Mouse (Mus musculus): Measurements from ENCODE around the gene Fam155a. TPM values are rescaled to one million over a fixed set of nuclear protein-coding genes. Genes with fewer than 3 reads are reported as not detected.
"Not testable (repeated sequence)": the region's sequence is repeated elsewhere in the genome, so short reads cannot be mapped to it uniquely, and the experiment has no call there.

The Fam155a gene
- 21.2 and 21.9 TPM in 2 replicates for polyA plus RNA-seq (2015; fragmentation: Nextera tagmentation; extraction: Ambion mirVana)

DNA sequence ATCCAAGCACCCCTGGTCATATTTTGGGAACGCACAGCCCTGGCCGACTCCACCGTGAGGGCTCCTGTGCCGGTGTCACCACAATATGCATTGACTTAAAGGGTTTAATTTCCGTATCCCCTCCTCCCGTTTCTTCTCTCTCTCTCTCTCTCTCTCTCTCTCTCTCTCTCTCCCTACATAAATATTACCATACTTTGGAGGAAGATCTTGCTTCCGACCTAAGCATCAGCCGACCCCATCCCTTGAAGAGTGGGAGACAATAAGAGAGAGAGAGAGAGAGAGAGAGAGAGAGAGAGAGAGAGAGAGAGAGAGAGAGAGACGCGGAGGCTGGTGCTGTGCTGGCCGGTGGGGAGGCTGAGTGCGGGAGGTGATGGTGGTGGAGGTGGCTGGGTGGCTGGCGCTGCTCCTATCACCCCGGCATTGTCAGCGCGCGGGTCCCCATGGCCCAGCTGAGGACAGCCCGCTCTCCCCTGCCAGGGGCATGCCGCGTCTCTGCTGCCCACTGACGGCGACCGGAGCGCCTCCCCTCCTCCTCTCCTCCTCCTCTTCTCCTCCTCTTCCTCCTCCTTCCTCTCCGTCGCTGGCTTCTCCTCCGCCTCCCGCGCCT is at the start of gene Fam155a:
TSS of gene Fam155a (minus strand) at position 163 of the 607 bp plus-strand sequence.
- Histone ChIP-seq H3K27me3 (peaks cover 5% of the 10 kb centered on the region; the same call in 1 of the 2 replicates), H3K9me3 (no peaks in the 10 kb centered on the region), H3K4me1 (replicated peaks) (peaks cover 33% of the 10 kb centered on the region), H3K9ac (replicated peaks) (peak within 1 kb of the TSS; percentile 76), H3K4me2 (replicated peaks) (peak within 1 kb of the TSS; percentile 79), H3K27ac (peak within 1 kb of the TSS; percentile 92), H3K36me3 (no peaks in the 10 kb centered on the region), H3K4me3 (replicated peaks) (peak within 1 kb of the TSS; percentile 84)
- whole genome bisulfite sequencing = 0% methylated on average over 25 of the region's 29 CpGs
- peak; percentile 84 for ATAC-seq

DNA sequence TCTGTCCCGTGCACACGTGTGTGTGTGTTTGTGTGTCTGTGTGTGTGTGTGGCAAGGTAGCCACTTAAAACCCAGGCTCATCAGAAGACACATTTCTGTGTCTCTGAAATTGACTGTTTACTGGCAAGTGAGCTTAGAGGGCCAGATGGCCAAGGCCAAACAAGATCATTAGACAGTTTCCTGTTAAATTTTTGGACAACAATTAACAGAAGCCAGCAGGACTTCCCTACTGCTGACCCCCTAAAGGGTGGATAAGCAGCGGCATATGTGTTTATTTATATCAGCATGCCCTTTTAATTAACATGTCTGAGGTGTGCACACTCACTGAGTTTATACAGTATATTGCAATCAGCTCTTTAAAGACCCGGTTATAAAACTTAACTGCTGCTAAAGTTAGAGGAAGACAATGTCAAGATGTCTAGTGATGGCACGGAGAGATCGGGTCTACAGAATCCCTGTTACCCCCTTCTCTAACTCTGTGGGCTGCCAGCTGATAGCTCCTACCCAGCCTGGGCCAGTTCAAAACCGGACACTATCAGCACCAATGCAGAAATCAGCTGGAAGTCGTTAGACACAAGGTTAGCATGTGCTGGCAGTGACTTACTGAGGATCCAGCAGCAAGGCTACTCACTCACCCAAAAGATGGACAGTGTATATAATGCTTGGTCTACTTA is 42.4 kb upstream of the Fam155a start:
- no peaks in the 10 kb centered on the region for H3K36me3 ChIP-seq
- no peaks in the 10 kb centered on the region for H3K9me3 ChIP-seq
- H3K9ac ChIP-seq (replicated peaks) = no peak overlapping the region
- no peaks in the 10 kb centered on the region for H3K27me3 ChIP-seq
- H3K27ac ChIP-seq = no peak overlapping the region
- no peak overlapping the region for H3K4me2 ChIP-seq (replicated peaks)
- H3K4me3 ChIP-seq (replicated peaks) = no peak overlapping the region
- ATAC-seq = no peak
- 84% methylated on average over 8 of the region's 8 CpGs for whole genome bisulfite sequencing
- H3K4me1 ChIP-seq (replicated peaks) = 0 out of 2 replicates have a peak, but pooled peaks cover 6% of the 10 kb centered on the region

DNA sequence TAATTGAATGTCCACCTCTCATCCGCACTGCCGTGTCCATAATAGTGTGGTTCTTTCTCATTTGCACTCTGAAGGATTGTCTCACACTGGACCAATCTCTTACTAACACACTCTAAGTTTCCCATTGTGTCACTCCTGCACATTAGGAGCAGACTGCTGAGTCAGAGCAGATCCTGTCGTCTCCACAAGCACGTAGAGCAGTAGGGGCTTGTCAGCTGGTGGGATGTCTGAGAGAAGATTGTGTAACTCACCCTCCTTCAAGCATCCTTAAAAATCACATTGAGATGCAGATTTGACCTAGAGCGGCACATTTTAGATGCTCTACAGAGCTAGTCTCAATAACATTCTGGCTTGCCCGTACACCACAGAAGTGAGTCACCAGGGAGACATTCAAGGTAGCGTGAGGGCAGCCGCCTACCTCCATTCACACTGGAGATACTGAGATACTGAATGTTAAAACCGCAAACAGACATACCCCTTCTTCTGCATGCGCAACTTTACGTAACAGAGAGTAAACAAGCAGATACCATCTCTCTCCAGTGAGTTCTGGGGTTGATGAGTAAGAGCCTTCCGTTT is 40.1 kb upstream of the Fam155a start:
- no peak overlapping the region for H3K9ac ChIP-seq (replicated peaks)
- H3K9me3 ChIP-seq = no peaks in the 10 kb centered on the region
- H3K4me1 ChIP-seq (replicated peaks) = no peaks in the 10 kb centered on the region
- H3K4me2 ChIP-seq (replicated peaks) = no peak overlapping the region
- no peaks in the 10 kb centered on the region for H3K27me3 ChIP-seq
- no peaks in the 10 kb centered on the region for H3K36me3 ChIP-seq
- 80% methylated on average over 12 of the region's 12 CpGs for WGBS
- H3K27ac ChIP-seq = no peak overlapping the region
- peak; percentile 27; the same call in 1 of the 2 replicates for ATAC-seq
- no peak overlapping the region for H3K4me3 ChIP-seq (replicated peaks)

DNA sequence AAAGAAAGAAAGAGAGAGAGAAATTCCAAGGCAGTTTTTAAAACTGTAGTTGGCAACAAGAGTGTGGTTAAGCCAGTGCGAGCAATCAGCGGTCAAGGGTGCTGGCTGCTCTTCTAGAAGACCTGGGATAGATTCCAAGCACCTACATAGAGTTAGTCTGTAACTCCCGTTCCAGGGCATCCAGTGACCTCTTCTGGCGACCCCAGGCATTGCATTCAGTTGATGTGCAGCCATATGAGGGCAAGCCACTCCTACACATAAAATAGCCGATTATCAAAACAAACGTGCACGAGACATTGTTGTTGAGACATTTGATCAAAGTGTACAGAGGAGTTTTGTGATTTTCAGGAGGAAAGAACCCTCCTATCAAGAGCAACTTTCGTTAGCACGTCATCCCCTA is 37.6 kb upstream of the Fam155a start:
- no peak overlapping the region for H3K4me3 ChIP-seq (replicated peaks)
- no peaks in the 10 kb centered on the region for H3K4me1 ChIP-seq (replicated peaks)
- no peak overlapping the region for H3K4me2 ChIP-seq (replicated peaks)
- no peaks in the 10 kb centered on the region for H3K36me3 ChIP-seq
- 87% methylated on average over 9 of the region's 9 CpGs for WGBS
- ATAC-seq = no peak
- no peaks in the 10 kb centered on the region for H3K27me3 ChIP-seq
- no peaks in the 10 kb centered on the region for H3K9me3 ChIP-seq
- no peak overlapping the region for H3K27ac ChIP-seq
- H3K9ac ChIP-seq (replicated peaks) = no peak overlapping the region

DNA sequence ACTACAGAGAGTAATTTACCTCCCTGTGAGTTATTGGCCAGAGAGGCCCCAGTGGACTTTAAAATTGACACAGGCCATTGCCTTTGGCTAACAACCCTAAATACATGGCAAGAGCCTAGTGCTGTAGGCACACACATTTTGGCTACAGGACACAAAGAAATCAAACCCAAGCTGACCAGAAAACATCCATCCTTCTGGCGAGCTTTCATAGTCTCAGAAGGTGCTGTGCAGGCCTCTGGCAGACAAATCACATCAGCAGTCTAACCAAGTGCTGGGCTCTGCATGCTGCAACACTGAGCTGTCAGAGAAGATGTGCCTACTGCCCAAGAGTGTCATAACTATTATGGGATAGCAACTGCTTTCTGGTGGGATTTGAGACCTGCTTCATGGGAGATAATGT is 34.7 kb upstream of the Fam155a start:
- H3K9ac ChIP-seq (replicated peaks) = no peak overlapping the region
- 81% methylated on average over 1 of the region's 1 CpGs for WGBS
- H3K36me3 ChIP-seq = no peaks in the 10 kb centered on the region
- no peak overlapping the region for H3K4me3 ChIP-seq (replicated peaks)
- no peaks in the 10 kb centered on the region for H3K9me3 ChIP-seq
- no peak for ATAC-seq
- H3K4me1 ChIP-seq (replicated peaks) = no peaks in the 10 kb centered on the region
- no peak overlapping the region for H3K4me2 ChIP-seq (replicated peaks)
- H3K27me3 ChIP-seq = no peaks in the 10 kb centered on the region
- H3K27ac ChIP-seq = no peak overlapping the region

DNA sequence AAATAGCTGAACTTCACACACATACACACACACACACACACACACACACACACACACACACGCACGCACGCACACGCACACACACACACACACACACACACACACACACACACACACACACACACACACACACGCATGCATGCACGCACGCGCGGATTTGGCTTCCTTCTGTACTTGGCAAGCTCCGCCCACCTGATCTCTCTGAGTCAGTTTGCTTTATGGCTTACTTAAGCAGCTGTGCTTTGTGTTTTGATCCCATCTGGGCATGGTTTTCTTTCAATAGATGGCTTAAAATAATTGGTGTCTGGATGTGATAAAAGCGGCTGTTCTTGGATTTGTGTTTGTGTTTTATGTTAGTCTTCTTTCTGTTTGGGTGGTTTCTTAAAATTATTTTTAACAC is 29.4 kb upstream of the Fam155a start:
- not testable (repeated sequence) for H3K4me1 ChIP-seq (replicated peaks); ATAC-seq; H3K9me3 ChIP-seq; H3K4me2 ChIP-seq (replicated peaks); H3K27ac ChIP-seq; H3K9ac ChIP-seq (replicated peaks); H3K36me3 ChIP-seq; H3K4me3 ChIP-seq (replicated peaks); H3K27me3 ChIP-seq
- WGBS = 68% methylated on average over 7 of the region's 11 CpGs

DNA sequence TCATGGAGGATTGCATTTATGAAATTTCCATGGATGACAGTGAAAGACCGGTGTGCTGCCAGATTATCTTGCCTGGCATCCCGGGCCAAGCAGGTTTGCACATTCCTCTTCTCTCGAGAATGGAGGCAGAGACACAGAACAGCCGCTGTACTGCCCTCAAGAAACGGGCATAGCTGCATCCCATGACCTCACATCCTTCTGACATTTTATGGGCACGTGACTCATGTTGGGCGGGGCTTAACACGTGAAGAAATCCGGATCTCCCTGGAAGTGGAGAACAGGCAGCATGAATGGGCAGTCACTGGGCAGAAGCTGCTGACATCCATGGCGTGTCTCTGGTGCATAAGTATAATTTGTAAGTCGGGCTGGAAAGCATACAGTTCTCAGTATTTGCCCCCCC is 29.0 kb upstream of the Fam155a start:
- Histone ChIP-seq H3K4me1 (replicated peaks) (no peaks in the 10 kb centered on the region), H3K9ac (replicated peaks) (no peak overlapping the region), H3K27ac (no peak overlapping the region), H3K9me3 (no peaks in the 10 kb centered on the region), H3K36me3 (no peaks in the 10 kb centered on the region), H3K4me2 (replicated peaks) (no peak overlapping the region), H3K27me3 (no peaks in the 10 kb centered on the region), H3K4me3 (replicated peaks) (no peak overlapping the region)
- WGBS = 88% methylated on average over 11 of the region's 11 CpGs
- no peak for ATAC-seq

DNA sequence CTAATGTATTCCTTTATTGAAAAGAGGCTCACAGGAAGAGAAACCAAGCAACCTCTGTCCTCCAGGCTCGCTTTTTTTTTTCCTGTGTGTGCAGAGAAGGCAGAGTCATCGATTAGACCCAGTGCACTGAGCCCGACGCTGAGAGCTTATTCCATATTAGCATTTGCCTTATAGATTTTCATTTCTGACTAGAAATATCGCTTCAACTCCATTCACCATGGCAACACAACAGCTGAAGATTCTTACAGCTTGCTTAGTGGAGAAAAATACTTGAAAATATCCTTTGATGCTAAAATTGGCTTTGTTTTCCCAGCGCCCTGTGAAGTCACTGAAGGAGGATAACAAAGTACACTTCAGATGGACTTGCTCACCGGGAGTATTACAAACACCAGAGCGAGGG is 26.6 kb upstream of the Fam155a start:
- no peaks in the 10 kb centered on the region for H3K27me3 ChIP-seq
- no peaks in the 10 kb centered on the region for H3K9me3 ChIP-seq
- H3K4me1 ChIP-seq (replicated peaks) = no peaks in the 10 kb centered on the region
- H3K4me3 ChIP-seq (replicated peaks) = no peak overlapping the region
- no peak for ATAC-seq
- H3K9ac ChIP-seq (replicated peaks) = no peak overlapping the region
- no peaks in the 10 kb centered on the region for H3K36me3 ChIP-seq
- no peak overlapping the region for H3K4me2 ChIP-seq (replicated peaks)
- WGBS = 74% methylated on average over 8 of the region's 8 CpGs
- H3K27ac ChIP-seq = no peak overlapping the region

DNA sequence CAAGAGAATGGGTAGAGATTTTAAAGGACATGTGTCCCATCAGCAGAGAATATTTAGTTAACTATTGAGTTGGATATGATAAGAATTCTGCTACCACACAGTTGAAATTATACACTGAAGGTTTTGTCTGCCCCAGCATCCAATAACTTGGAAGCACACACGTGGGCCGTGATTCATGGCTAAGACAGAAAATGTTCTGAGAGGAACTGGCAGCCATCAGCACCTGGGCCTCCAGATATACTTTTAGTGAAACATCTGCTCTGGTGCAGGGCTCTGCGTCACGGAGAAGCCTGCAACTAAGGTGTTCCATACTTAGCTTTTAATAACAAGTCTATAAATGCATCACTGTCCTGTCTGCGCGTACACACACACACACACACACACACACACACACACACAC is 24.8 kb upstream of the Fam155a start:
- 99% methylated on average over 6 of the region's 6 CpGs for WGBS
- no peaks in the 10 kb centered on the region for H3K27me3 ChIP-seq

DNA sequence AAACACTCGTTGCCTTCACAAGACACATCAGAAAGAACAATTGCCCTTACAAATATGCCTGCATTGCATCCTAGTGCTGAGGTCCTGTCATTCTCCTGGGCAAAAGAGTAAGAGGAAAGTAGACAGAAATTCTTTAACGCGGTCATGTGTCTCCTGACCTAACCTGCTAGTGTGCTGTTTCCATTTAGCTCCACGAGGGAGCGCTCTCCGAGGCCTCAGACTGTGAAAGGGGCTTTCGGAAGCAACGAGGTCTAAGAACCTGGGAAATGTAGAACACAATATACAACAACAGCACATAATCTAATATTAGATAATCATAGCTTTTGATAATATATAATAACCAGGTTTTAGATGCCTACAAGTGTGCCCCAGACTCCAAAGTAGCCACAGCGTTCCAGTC is 22.4 kb upstream of the Fam155a start:
- Histone ChIP-seq H3K27ac (no peak overlapping the region), H3K4me2 (replicated peaks) (no peak overlapping the region), H3K9ac (replicated peaks) (no peak overlapping the region), H3K27me3 (no peaks in the 10 kb centered on the region), H3K4me3 (replicated peaks) (no peak overlapping the region), H3K9me3 (no peaks in the 10 kb centered on the region), H3K4me1 (replicated peaks) (no peaks in the 10 kb centered on the region), H3K36me3 (no peaks in the 10 kb centered on the region)
- 67% methylated on average over 9 of the region's 9 CpGs for WGBS
- no peak for ATAC-seq

More for the DNA sequence above, 24.8 kb upstream of the Fam155a start:
- H3K36me3 ChIP-seq = no peaks in the 10 kb centered on the region
- H3K9me3 ChIP-seq = no peaks in the 10 kb centered on the region
- no peak overlapping the region for H3K4me2 ChIP-seq (replicated peaks)
- no peak overlapping the region for H3K27ac ChIP-seq
- no peak for ATAC-seq
- no peak overlapping the region for H3K9ac ChIP-seq (replicated peaks)
- no peaks in the 10 kb centered on the region for H3K4me1 ChIP-seq (replicated peaks)
- no peak overlapping the region for H3K4me3 ChIP-seq (replicated peaks)

DNA sequence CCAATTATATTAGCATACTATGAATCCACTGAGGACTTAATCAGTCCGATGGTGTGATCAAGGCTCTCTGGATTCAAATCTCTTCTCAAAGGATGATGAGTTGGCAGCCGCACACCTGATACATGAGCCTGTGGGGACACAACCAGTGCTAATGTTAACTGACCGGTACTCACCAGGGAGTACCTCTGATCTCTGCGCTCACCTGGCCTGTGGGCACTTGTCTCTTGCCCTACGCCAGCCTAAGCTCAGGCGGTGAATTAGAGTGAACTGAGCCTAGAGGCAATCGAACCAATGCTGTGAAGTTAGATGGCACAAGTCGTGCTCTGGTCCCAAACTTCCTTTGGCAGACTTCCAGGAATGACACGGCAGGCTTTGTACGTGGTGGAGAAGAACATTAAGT is 9.4 kb upstream of the Fam155a start:
- Histone ChIP-seq H3K27me3 (no peaks in the 10 kb centered on the region), H3K9me3 (no peaks in the 10 kb centered on the region), H3K4me2 (replicated peaks) (no peak overlapping the region), H3K36me3 (no peaks in the 10 kb centered on the region), H3K4me1 (replicated peaks) (no peaks in the 10 kb centered on the region), H3K27ac (no peak overlapping the region), H3K9ac (replicated peaks) (no peak overlapping the region), H3K4me3 (replicated peaks) (no peak overlapping the region)
- ATAC-seq = no peak
- WGBS = 82% methylated on average over 10 of the region's 10 CpGs

DNA sequence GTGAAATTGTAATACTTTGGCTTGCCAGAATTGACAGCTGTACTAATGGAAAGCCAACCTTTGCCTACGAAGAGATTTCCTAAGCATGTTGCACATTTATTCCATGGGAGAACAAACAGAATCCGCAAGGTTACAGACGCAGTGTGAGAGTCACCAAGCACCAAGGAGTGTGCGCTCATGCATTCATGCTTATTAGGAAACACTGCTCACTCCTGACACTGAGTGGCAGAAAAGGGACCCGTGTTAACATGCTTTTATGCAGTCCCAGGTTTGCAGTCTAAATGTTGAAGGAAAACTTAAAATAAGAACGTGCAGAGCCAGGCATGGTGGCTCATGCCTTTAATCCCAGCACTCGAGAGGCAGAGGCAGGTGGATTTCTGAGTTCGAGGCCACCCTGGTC is 7.2 kb upstream of the Fam155a start:
- 65% methylated on average over 8 of the region's 8 CpGs for WGBS
- Histone ChIP-seq H3K4me2 (replicated peaks) (no peak overlapping the region), H3K27me3 (peaks cover 5% of the 10 kb centered on the region; the same call in 1 of the 2 replicates), H3K9me3 (no peaks in the 10 kb centered on the region), H3K36me3 (no peaks in the 10 kb centered on the region), H3K4me1 (replicated peaks) (no peaks in the 10 kb centered on the region), H3K4me3 (replicated peaks) (no peak overlapping the region), H3K9ac (replicated peaks) (no peak overlapping the region), H3K27ac (no peak overlapping the region)
- ATAC-seq = no peak

Data from midbrain, embryonic 13.5 days (tissue).